Mouse (Mus musculus): ENCODE measurements around the gene AI661453. TPM values are rescaled to one million over a fixed set of nuclear protein-coding genes. Genes with fewer than 3 reads are reported as not detected.

AI661453 gene
- total and polyA plus RNA-seq, 3 experiments = not detected

DNA sequence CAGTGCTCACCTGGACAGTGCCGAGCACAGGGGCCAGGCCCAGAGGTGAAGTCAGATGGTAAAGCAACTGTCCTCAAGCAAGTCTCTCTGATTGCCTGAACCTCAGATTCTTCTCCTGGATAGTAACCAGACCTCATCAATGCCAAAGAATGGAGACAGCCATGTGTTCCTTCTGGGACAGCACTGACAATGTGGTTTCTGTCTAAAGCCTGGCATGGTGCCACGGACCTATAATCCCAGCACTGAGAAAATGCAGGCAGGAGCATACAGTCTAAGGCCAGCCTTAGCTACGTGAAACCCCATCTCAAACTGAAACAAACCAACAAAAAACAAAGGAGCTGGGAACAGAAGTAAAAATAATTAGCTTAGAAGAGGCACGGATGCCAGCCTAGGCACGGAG is 34.3 kb downstream of the AI661453 start:
- Histone ChIP-seq H3K36me3 (replicated peaks in 1 of 2; ENCODE audit: control insufficient read depth in 1 of 2, insufficient read depth in 1 of 2, low read length in 1 of 2) (no peaks in the 10 kb centered on the region), H3K9me3 (replicated peaks; ENCODE audit: low read length) (no peaks in the 10 kb centered on the region), H3K9ac (ENCODE audit: insufficient read depth, low read depth) (no peak overlapping the region), H3K4me3 (replicated peaks in 1 of 3; ENCODE audit: low read depth in 2 of 3, low read length in 2 of 3, poor library complexity in 1 of 3) (no peak overlapping the region), H3K27ac (ENCODE audit: insufficient read depth, low read depth) (no peak overlapping the region), H3K4me1 (ENCODE audit: control insufficient read depth in 1 of 2, insufficient read depth in 2 of 2) (peaks cover 0 to 6% of the 10 kb centered on the region in 2 experiments; a peak in 1 of 4 replicates), H3K79me2 (replicated peaks; ENCODE audit: control insufficient read depth, extremely low read depth, insufficient read depth, poor library complexity, severe bottlenecking) (no peaks in the 10 kb centered on the region), H3K4me2 (ENCODE audit: insufficient read depth, low read depth, poor library complexity, severe bottlenecking) (no peak overlapping the region), H3K27me3 (replicated peaks) (peaks cover 25% of the 10 kb centered on the region)
- in situ Hi-C loops (cut with MboI; ENCODE audit: low pct_ligation_motif_present, low pct_unique_long_range_greater_than_20kb, low sequenced_read_pairs) (no loop called here), dilution Hi-C loops (cut with MboI; ENCODE audit: extremely low pct_ligation_motif_present, extremely low pct_unique_long_range_greater_than_20kb, low sequenced_read_pairs) (no loop called here)
- no peak for TF ChIP-seq PAX5 (IDR thresholded peaks at IDR 0.05; ENCODE audit: low read length)
- no peak for TF ChIP-seq JUN (IDR thresholded peaks at IDR 0.05; ENCODE audit: insufficient read depth, low read depth, low read length)
- TF ChIP-seq POLR2A (IDR thresholded peaks at IDR 0.05; ENCODE audit: low read depth, low read length) = no peak
- DNase-seq (ENCODE audit: extremely low read depth) = no peak

DNA sequence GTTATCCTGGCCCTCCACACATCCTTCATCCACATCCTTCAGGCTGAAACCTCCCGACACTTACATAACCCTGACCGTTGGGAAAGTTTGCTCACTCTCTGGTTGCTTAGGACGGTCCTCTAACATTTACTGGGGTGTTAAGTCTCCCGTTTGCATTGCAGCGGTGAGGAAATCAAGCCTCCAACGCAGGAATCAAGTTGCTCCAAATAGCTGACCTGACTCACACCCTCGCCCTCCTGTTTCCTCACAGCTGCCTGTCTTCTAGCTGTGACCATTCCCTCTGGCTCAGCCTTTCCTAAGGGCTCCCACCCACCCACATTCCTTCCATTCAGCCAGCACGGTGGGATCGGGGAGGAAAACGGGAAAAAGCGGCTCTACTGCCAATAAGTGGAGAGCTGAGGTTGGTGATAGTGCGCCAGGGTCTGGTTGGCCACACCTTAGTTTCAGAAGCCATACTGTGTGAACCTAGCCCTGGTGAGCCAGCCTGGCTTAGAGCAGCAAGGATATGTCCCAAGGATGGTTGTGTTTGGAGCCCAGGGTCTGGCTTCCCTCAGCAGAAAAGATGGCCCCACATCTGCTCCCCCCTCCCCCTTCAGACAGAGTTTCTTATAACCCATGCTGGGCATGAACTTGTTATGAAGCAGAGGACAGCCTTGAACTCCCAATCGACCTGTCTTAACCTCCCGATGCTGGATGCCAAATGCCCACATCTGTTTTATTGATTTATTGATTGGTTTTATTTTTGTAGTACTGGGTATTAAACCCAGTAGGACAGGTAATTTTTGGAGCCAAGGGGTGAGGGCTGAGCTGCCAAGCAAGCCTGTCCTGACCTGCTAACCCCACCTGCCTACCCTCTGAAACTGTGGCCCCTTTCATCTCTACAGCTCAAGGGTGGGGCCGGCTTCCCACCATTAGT is 36.3 kb downstream of the AI661453 start:
- Histone ChIP-seq H3K27me3 (replicated peaks) (peaks cover 14% of the 10 kb centered on the region), H3K4me2 (ENCODE audit: insufficient read depth, low read depth, poor library complexity, severe bottlenecking) (no peak overlapping the region), H3K4me3 (replicated peaks in 1 of 3; ENCODE audit: low read depth in 2 of 3, low read length in 2 of 3, poor library complexity in 1 of 3) (no peak overlapping the region), H3K4me1 (ENCODE audit: control insufficient read depth in 1 of 2, insufficient read depth in 2 of 2) (peaks cover 0 to 3% of the 10 kb centered on the region in 2 experiments; a peak in 1 of 4 replicates), H3K9me3 (replicated peaks; ENCODE audit: low read length) (no peaks in the 10 kb centered on the region), H3K79me2 (replicated peaks; ENCODE audit: control insufficient read depth, extremely low read depth, insufficient read depth, poor library complexity, severe bottlenecking) (no peaks in the 10 kb centered on the region), H3K36me3 (replicated peaks in 1 of 2; ENCODE audit: control insufficient read depth in 1 of 2, insufficient read depth in 1 of 2, low read length in 1 of 2) (no peaks in the 10 kb centered on the region), H3K9ac (ENCODE audit: insufficient read depth, low read depth) (no peak overlapping the region), H3K27ac (ENCODE audit: insufficient read depth, low read depth) (no peak overlapping the region)
- in situ Hi-C loops (cut with MboI; ENCODE audit: low pct_ligation_motif_present, low pct_unique_long_range_greater_than_20kb, low sequenced_read_pairs) = no loop called here
- TF ChIP-seq ELF1 (IDR thresholded peaks at IDR 0.05; ENCODE audit: low read depth, low read length) (no peak), NRF1 (IDR thresholded peaks at IDR 0.05; ENCODE audit: low read depth, low read length) (no peak), TBP (conservative IDR thresholded peaks at IDR 0.05; ENCODE audit: low read depth, low read length) (no peak), POLR2A (IDR thresholded peaks at IDR 0.05; ENCODE audit: low read depth, low read length) (no peak), HCFC1 (IDR thresholded peaks at IDR 0.05; ENCODE audit: low read depth, low read length) (no peak), EP300 (IDR thresholded peaks at IDR 0.05; ENCODE audit: low read length) (no peak), MEF2A (IDR thresholded peaks at IDR 0.05; ENCODE audit: borderline replicate concordance, low read depth, low read length) (no peak), ZMIZ1 (IDR thresholded peaks at IDR 0.05; ENCODE audit: low read depth, low read length) (no peak), MAFK (IDR thresholded peaks at IDR 0.05; ENCODE audit: insufficient replicate concordance, low read length) (no peak), USF1 (IDR thresholded peaks at IDR 0.05; ENCODE audit: low read depth, low read length) (no peak), CHD1 (IDR thresholded peaks at IDR 0.05; ENCODE audit: low read depth, low read length) (no peak), MAX (IDR thresholded peaks at IDR 0.05; ENCODE audit: low read length) (no peak), SMC3 (IDR thresholded peaks at IDR 0.05; ENCODE audit: low read depth, low read length) (no peak), MAZ (IDR thresholded peaks at IDR 0.05; ENCODE audit: low read depth, low read length) (no peak), IRF4 (IDR thresholded peaks at IDR 0.05; ENCODE audit: low read depth, low read length) (no peak), SIN3A (IDR thresholded peaks at IDR 0.05; ENCODE audit: low read length) (no peak)
- no peak for DNase-seq (ENCODE audit: extremely low read depth)
- dilution Hi-C loops (cut with MboI; ENCODE audit: extremely low pct_ligation_motif_present, extremely low pct_unique_long_range_greater_than_20kb, low sequenced_read_pairs) = no loop called here

Measured in CH12.LX (cell line).